Mouse (Mus musculus) embryonic facial prominence, embryonic 12.5 days (tissue): ENCODE measurements around the gene Rtkn. TPM values are rescaled to one million over a fixed set of nuclear protein-coding genes. Genes with fewer than 3 reads are reported as not detected.
A peak's percentile ranks its signal among the peaks of the same experiment; 100 is the strongest.

Experiments used
- ATAC-seq: fragments of 200-750 bp; cut with Nextera tagmentation; 2 replicates; pipeline ENCODE4 v1.8.0; 2017; ENCODE audit not compliant: insufficient number of reproducible peaks, insufficient read depth, low FRiP score, low TSS enrichment
- H3K27ac ChIP-seq: fragments of 300-500 bp; sonication (generic); 2 replicates; pipeline ENCODE4 v1.5.1; 2016; ENCODE audit warnings: mild to moderate bottlenecking
- H3K27me3 ChIP-seq: fragments of 300-500 bp; sonication (generic); 2 replicates; pipeline ENCODE4 v1.6.1; 2016; ENCODE audit warnings: mild to moderate bottlenecking, moderate library complexity
- H3K36me3 ChIP-seq: fragments of 300-500 bp; sonication (generic); 2 replicates; pipeline ENCODE4 v1.6.1; 2016; ENCODE audit warnings: mild to moderate bottlenecking
- H3K4me1 ChIP-seq: fragments of 300-500 bp; sonication (generic); 2 replicates; pipeline ENCODE4 v1.6.1; 2016
- H3K4me2 ChIP-seq: fragments of 300-500 bp; sonication (generic); replicated peaks from 2 replicates; pipeline ENCODE4 v1.6.1; 2016; ENCODE audit warnings: mild to moderate bottlenecking, moderate library complexity
- H3K4me3 ChIP-seq: fragments of 300-500 bp; sonication (generic); 2 replicates; pipeline ENCODE4 v1.5.1; 2016; ENCODE audit warnings: mild to moderate bottlenecking
- H3K9ac ChIP-seq: fragments of 300-500 bp; sonication (generic); 2 replicates; pipeline ENCODE4 v1.6.1; 2016; ENCODE audit warnings: mild to moderate bottlenecking, moderate library complexity
- H3K9me3 ChIP-seq: fragments of 300-500 bp; sonication (generic); 2 replicates; pipeline ENCODE4 v1.6.1; 2016; ENCODE audit warnings: mild to moderate bottlenecking, moderate library complexity
- WGBS: fragments of 180-500 bp; shearing (Covaris S2); methylation state at CpG from one replicate; pipeline ENCODE4 v1.1.7; 2016; 5-methylcytosine and 5-hydroxymethylcytosine counted together
- polyA plus RNA-seq: library from polyadenylated mRNA; unstranded; fragments of >200 nt; fragmentation: Nextera tagmentation; extraction: Ambion mirVana; gene quantifications from 2 replicates; pipeline ENCODE4 v1.2.1, GENCODE M21; 2016

Rtkn gene
- polyA plus RNA-seq, 1 experiment from 2014 or later = 54.6 TPM

GRCm38 (mm10) chr6:83165026-83165606 lies 29.9 kb downstream of the Rtkn start:
- no peak; the same call in 1 of the 2 replicates for ATAC-seq
- Histone ChIP-seq H3K4me1 (peaks cover 25% of the 10 kb centered on the region), H3K27ac (peak overlapping the region; percentile 41; the same call in 1 of the 2 replicates)

GRCm38 (mm10) chr6:83165607-83166242 lies 30.5 kb downstream of the Rtkn start, which contains the start of gene Dctn1:
Dctn1 (plus strand) TSS chr6:83165920.
- ATAC-seq = peak; percentile 72
- 0 out of 2 replicates have a peak, but pooled peaks cover 2% of the 10 kb centered on the region for H3K36me3 ChIP-seq
- under 1% methylated on average over 53 of the region's 58 CpGs for WGBS
- peak within 1 kb of the TSS; percentile 80 for H3K9ac ChIP-seq
- H3K27me3 ChIP-seq = peaks cover 20% of the 10 kb centered on the region
- peaks cover 25% of the 10 kb centered on the region for H3K4me1 ChIP-seq
- peak within 1 kb of the TSS; percentile 84 for H3K27ac ChIP-seq
- H3K4me2 ChIP-seq = peak within 1 kb of the TSS; percentile 82
- peak within 1 kb of the TSS; percentile 92 for H3K4me3 ChIP-seq
- no peaks in the 10 kb centered on the region for H3K9me3 ChIP-seq

More at GRCm38 (mm10) chr6:83165026-83165606, 29.9 kb downstream of the Rtkn start:
- WGBS = 4% methylated on average over 6 of the region's 6 CpGs
- H3K4me2 ChIP-seq = peak overlapping the region; percentile 82
- no peaks in the 10 kb centered on the region for H3K9me3 ChIP-seq
- H3K27me3 ChIP-seq = peaks cover 27% of the 10 kb centered on the region
- H3K4me3 ChIP-seq = peak overlapping the region; percentile 92
- H3K9ac ChIP-seq = peak overlapping the region; percentile 80
- H3K36me3 ChIP-seq = 0 out of 2 replicates have a peak, but pooled peaks cover 2% of the 10 kb centered on the region

GRCm38 (mm10) chr6:83166243-83166630 lies 31.0 kb downstream of the Rtkn start:
- H3K9me3 ChIP-seq = no peaks in the 10 kb centered on the region
- peaks cover 25% of the 10 kb centered on the region for H3K4me1 ChIP-seq
- H3K9ac ChIP-seq = peak overlapping the region; percentile 80
- peaks cover 15% of the 10 kb centered on the region for H3K27me3 ChIP-seq
- peak overlapping the region; percentile 84; the same call in 1 of the 2 replicates for H3K27ac ChIP-seq
- 0 out of 2 replicates have a peak, but pooled peaks cover 2% of the 10 kb centered on the region for H3K36me3 ChIP-seq
- H3K4me3 ChIP-seq = peak overlapping the region; percentile 92
- 1% methylated on average over 12 of the region's 12 CpGs for WGBS
- peak overlapping the region; percentile 82 for H3K4me2 ChIP-seq
- 0 out of 2 replicates have a peak, but pooled peaks have one; percentile 0 for ATAC-seq

GRCm38 (mm10) chr6:83169872-83170271 lies 34.6 kb downstream of the Rtkn start:
- Histone ChIP-seq H3K36me3 (0 out of 2 replicates have a peak, but pooled peaks cover 2% of the 10 kb centered on the region), H3K27ac (no peak overlapping the region), H3K4me1 (peaks cover 14% of the 10 kb centered on the region), H3K4me3 (no peak overlapping the region), H3K27me3 (no peaks in the 10 kb centered on the region), H3K9me3 (no peaks in the 10 kb centered on the region), H3K9ac (no peak overlapping the region), H3K4me2 (no peak overlapping the region)
- 82% methylated on average over 5 of the region's 5 CpGs for WGBS
- ATAC-seq = no peak

GRCm38 (mm10) chr6:83171063-83171462 lies 35.8 kb downstream of the Rtkn start:
- 80% methylated on average over 5 of the region's 5 CpGs for WGBS
- H3K4me2 ChIP-seq = no peak overlapping the region
- ATAC-seq = no peak

GRCm38 (mm10) chr6:83172240-83172920 lies 37.1 kb downstream of the Rtkn start:
- Histone ChIP-seq H3K4me2 (no peak overlapping the region), H3K9ac (no peak overlapping the region; the same call in 1 of the 2 replicates)
- no peak for ATAC-seq

More at GRCm38 (mm10) chr6:83171063-83171462, 35.8 kb downstream of the Rtkn start:
- peaks cover 14% of the 10 kb centered on the region for H3K4me1 ChIP-seq
- 0 out of 2 replicates have a peak, but pooled peaks cover 2% of the 10 kb centered on the region for H3K36me3 ChIP-seq
- H3K27ac ChIP-seq = no peak overlapping the region
- no peaks in the 10 kb centered on the region for H3K27me3 ChIP-seq
- H3K4me3 ChIP-seq = no peak overlapping the region
- H3K9me3 ChIP-seq = no peaks in the 10 kb centered on the region
- no peak overlapping the region for H3K9ac ChIP-seq

GRCm38 (mm10) chr6:83175996-83176395 lies 40.7 kb downstream of the Rtkn start:
- H3K9ac ChIP-seq = no peak overlapping the region
- 83% methylated on average over 8 of the region's 8 CpGs for WGBS
- no peaks in the 10 kb centered on the region for H3K27me3 ChIP-seq
- H3K36me3 ChIP-seq = peaks cover 4% of the 10 kb centered on the region; the same call in 1 of the 2 replicates
- ATAC-seq = no peak
- H3K4me2 ChIP-seq = no peak overlapping the region
- H3K4me3 ChIP-seq = no peak overlapping the region
- H3K9me3 ChIP-seq = no peaks in the 10 kb centered on the region
- H3K4me1 ChIP-seq = peaks cover 16% of the 10 kb centered on the region
- H3K27ac ChIP-seq = no peak overlapping the region

More at GRCm38 (mm10) chr6:83172240-83172920, 37.1 kb downstream of the Rtkn start:
- Histone ChIP-seq H3K4me1 (peaks cover 4% of the 10 kb centered on the region; the same call in 1 of the 2 replicates), H3K27ac (peak overlapping the region; percentile 5; the same call in 1 of the 2 replicates), H3K4me3 (no peak overlapping the region), H3K9me3 (no peaks in the 10 kb centered on the region), H3K36me3 (peaks cover 3% of the 10 kb centered on the region; the same call in 1 of the 2 replicates), H3K27me3 (no peaks in the 10 kb centered on the region)
- 62% methylated on average over 9 of the region's 9 CpGs for WGBS

- Histone ChIP-seq H3K36me3 (peaks cover 28% of the 10 kb centered on the region), H3K4me1 (peaks cover 16% of the 10 kb centered on the region), H3K9me3 (no peaks in the 10 kb centered on the region), H3K4me2 (peak overlapping the region; percentile 60), H3K27me3 (no peaks in the 10 kb centered on the region), H3K27ac (no peak overlapping the region), H3K9ac (peak overlapping the region; percentile 55), H3K4me3 (peak overlapping the region; percentile 32)
- peak; percentile 58; the same call in 1 of the 2 replicates for ATAC-seq
- WGBS = 14% methylated on average over 12 of the region's 12 CpGs
Measured at GRCm38 (mm10) chr6:83179390-83180117, 44.3 kb downstream of the Rtkn start.

GRCm38 (mm10) chr6:83180605-83181004 lies 45.3 kb downstream of the Rtkn start:
- 80% methylated on average over 6 of the region's 6 CpGs for WGBS
- Histone ChIP-seq H3K4me1 (peaks cover 21% of the 10 kb centered on the region), H3K27ac (no peak overlapping the region), H3K36me3 (peaks cover 31% of the 10 kb centered on the region), H3K9me3 (no peaks in the 10 kb centered on the region), H3K4me3 (no peak overlapping the region), H3K27me3 (no peaks in the 10 kb centered on the region), H3K4me2 (no peak overlapping the region), H3K9ac (no peak overlapping the region)
- ATAC-seq = no peak

- 88% methylated on average over 3 of the region's 3 CpGs for WGBS
- H3K4me3 ChIP-seq = no peak overlapping the region
- H3K4me2 ChIP-seq = no peak overlapping the region
- H3K9ac ChIP-seq = no peak overlapping the region
- H3K27ac ChIP-seq = no peak overlapping the region
- peaks cover 26% of the 10 kb centered on the region for H3K4me1 ChIP-seq
- H3K9me3 ChIP-seq = no peaks in the 10 kb centered on the region
- no peak for ATAC-seq
- H3K36me3 ChIP-seq = peaks cover 44% of the 10 kb centered on the region
- H3K27me3 ChIP-seq = no peaks in the 10 kb centered on the region
Measured at GRCm38 (mm10) chr6:83184858-83185435, 49.7 kb downstream of the Rtkn start.
